Mouse (Mus musculus): ENCODE measurements around the gene Cep350. TPM values are rescaled to one million over a fixed set of nuclear protein-coding genes. Genes with fewer than 3 reads are reported as not detected.

Gene Cep350
- total and polyA plus RNA-seq, 3 experiments: 1.7 to 32.7 (median 27.3) TPM

DNA sequence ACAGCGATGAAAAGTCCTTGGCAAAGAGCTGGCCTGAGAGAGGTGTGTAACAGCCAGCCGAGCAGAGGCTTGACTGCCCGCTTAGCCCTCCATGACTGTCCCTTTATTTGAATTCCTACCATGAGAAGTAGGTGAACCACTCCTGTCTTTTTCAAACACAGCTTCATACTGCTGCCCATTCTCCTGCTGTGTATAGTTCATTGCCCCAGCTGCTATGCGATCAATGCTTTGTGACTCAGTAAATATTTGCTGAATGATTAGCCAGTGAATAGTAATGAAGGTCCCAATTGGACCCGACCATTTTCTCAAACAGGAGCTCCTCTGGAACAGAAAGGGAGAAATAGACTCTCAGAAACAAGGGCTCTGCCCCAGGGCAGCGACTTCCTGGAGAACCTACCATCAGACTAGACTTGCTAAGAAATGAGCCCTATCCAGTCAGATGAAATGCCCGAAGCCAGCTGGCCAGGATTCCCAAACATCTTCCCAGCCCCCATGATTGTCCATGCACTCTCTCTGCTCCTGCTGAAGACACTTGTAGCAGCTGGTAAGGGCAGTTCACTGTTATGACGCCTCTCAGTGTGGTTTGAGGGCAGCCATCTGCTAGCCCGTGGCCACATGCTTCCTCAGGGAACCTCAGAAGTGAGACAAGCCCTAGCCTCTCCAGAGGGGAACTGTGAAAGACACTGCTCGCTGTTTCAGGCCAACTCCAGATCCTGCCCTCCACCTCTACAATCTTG is 163.2 kb downstream of the Cep350 start:
- no peak for DNase-seq

DNA sequence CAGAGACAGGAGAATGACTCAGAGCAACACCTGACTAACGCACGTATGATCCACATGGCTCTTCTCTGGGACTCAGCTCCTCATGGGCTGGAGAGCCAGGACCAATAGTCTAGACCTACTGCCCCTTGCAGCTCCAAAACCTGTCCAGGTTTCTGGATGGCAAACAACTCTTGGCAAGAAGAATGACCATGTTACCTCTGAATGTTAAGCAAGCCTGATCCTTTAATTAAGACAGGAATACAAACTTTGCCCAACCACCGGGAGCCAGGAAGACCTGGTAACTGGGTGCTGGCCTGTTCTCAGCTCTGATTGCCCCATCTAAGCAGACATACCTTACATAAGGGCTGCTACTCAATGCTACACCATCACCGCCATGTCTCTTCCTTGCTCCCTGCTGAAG is 164.8 kb downstream of the Cep350 start:
- no peak for DNase-seq

DNA sequence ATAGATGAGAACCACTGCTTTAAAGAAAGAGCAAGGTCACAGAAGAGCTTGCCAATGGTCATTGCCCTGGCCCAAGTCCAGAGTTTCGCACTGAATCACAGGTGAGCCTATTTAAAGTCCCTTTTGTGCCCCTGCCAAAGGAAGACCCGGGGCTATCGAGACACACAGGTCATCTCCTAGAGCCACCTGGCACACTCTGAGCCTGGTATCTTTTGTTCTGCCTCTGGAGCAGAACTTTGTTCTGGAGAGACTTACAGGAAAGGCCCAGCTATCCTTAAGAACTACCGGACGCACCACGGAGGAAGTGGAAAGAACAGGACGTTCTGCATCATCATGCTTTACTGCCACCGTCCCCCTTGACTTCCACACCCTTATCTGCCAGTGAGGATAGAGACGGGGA is 167.4 kb downstream of the Cep350 start:
- peak; percentile 43 for DNase-seq

DNA sequence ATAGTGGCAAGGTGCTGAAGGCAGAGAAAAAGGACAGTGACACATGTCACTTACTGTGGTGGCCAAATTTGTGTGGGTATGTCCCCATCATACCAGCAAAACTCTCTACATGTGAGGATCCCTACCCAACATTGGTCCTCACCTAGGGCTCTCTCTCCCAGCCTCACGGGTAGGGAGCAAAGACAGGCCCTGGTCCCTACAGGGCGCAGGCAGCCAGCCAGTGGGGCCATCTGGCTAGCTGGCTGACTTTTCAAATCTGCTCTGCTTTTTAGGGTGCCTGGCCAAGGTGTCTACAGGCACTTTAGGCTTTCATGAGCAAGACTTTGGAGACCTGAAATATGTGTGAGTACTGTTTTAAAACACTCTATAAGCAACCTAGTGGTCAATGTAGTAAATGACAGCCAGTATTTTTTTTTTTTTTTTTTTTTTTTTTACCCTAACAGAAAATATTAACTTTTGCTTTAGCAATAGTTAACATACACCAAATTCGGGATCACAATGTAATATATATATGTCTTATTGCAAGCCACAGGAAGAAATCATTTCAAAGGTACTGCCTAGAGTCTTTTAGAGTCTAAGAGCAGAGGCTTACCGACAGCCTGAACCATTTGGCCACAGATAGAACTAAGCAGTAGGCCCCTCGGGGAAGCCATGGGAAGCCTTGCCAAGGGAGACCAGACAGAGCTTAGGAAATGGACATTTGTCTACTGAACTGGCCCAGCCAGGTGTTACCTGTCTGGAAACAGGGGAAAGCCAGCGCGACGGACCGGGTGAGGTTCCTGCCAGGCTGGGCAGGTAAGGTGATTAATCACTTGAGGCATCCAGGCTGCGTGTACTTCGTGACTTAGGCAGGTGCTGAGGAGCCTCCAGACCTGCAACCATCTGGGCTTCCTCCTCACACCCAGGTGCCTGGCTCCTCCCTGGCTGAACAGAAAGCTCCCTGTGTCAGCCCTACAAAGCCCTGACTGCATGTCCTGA is 171.8 kb downstream of the Cep350 start:
- DNase-seq: no peak

DNA sequence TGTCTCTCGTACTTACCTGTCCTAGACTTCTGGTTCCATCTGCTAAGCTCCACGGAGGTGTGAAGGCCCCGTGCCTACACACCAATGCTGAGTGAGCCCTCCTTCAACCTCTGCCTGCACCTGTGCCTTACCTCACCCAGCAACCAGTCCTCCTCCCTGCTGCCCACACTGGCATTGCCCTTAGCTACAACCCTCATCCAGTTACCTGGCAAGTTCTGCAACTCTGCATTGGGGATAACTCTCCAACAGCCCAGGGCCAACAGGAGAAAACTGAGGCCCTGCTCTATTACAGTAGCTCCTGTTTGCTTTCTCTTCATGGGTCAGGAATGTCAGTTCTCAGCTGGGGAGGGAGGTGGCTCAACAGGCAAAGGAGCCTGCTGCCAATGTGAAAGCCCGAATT is 175.1 kb downstream of the Cep350 start:
- DNase-seq: no peak

DNA sequence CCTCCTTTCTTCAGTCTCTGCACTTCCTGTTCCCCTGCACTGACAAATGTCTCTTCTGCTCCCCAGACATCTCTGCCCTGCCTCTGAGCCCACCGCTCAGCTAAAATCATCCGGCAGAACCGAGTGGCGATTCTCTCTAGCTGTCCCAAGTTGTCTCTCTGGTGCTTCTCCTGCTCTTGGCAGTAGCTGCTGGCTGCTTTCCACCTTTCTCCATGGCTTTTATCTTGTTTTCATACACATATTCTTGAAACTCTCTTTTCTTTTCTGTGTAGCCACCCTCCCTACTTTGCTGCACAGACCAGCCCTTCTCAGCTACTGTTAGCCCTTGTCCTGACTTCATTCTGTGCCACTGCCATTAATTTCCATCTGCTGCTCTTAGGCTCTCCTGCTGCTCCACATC is 175.6 kb downstream of the Cep350 start:
- no peak for DNase-seq

DNA sequence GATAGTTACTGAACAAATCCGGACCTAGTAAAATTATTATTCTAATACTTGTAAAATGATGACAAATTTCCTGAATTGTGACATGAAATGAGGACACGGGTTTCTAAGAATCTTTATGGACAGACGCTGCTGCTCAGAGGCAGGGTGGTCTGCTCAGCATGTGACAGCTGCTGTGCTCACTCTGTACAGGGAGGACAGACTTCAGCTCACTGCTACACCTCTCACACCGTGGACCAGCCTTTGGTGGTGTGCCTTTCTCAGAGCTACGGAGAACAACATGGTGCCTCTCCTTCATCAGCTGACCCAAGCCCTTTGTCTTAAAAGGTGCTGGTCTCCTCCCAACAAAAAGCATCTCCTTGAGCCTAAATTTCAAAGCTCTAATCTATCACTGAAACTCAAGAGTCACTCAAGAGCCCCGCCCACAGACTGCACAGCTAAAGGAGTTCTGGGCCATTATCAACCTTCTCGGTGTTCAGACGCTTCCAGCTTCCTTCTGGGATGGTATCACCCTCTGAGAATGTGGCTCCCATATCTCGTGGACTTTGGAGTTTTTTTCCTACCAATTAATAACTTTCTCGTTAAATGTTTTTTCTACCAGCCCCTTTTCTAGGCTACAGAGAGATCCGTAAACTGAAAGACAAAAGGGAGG is 176.2 kb downstream of the Cep350 start:
- DNase-seq: no peak

DNA sequence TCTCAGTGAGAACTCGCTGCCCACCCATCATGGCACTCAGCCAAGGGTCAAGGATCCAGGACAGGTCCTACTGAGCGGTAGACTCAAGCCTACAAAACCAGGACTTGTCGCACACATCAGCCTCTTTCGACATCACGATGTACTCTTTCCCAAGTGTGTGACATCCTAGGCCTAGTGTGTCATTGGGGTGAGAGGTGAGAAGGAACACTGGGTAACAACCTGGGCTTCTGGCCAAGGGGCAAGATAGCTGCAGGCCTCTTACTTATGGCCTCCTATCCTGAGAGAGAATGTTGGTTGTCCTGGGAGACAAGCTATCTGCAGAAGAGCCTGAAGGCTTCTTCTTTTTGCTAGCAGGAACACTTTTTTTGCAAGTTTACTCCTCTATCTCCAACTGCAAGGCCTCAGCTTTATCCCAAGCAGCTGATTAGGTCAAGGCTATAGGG is 177.2 kb downstream of the Cep350 start:
- peak; percentile 82 for DNase-seq

Other genes with a start within 250 kb of the Cep350 start
- gene Lhx4, start 221.6 kb downstream of the Cep350 start, total RNA-seq (2021): under 1 TPM in 1 of 2 experiments, not detected in 1; 0.10 TPM
- gene Lhx4, start 221.6 kb downstream of the Cep350 start, polyA plus RNA-seq (2012; rRNA removed): 0.02 TPM in 1 of 2 replicates, not detected in the other
- 10 to 100 TPM; 49.6 to 71.8 TPM for gene Qsox1, start 160.4 kb downstream of the Cep350 start, total RNA-seq (2021)
- 66.6 and 82.6 TPM in 2 replicates for gene Qsox1, start 160.4 kb downstream of the Cep350 start, polyA plus RNA-seq (2012; rRNA removed)
- gene Tor1aip2, start 62.1 kb upstream of the Cep350 start, total RNA-seq (2021): 100 to 1,000 TPM in 1 of 2 experiments, 10 to 100 TPM in 1; 98.7 to 163 TPM
- 44.6 and 52.6 TPM in 2 replicates for gene Tor1aip2, start 62.1 kb upstream of the Cep350 start, polyA plus RNA-seq (2012; rRNA removed)
- 100 to 1,000 TPM in 1 of 2 experiments, 10 to 100 TPM in 1; 85.6 to 141 TPM for gene Tor1aip1, start 63.2 kb upstream of the Cep350 start, total RNA-seq (2021)
- 75.3 and 88.5 TPM in 2 replicates for gene Tor1aip1, start 63.2 kb upstream of the Cep350 start, polyA plus RNA-seq (2012; rRNA removed)
- gene Fam163a, start 231.8 kb upstream of the Cep350 start, total RNA-seq (2021): 10 to 100 TPM in 1 of 2 experiments, 1 to 10 TPM in 1; 9.1 to 15.7 TPM
- gene Fam163a, start 231.8 kb upstream of the Cep350 start, polyA plus RNA-seq (2012; rRNA removed): 4.3 and 4.9 TPM in 2 replicates

Data from adrenal gland, adult 2 months (tissue).